9 mouse cellular contexts compared by ENCODE assay signal in genomic region chr14:102216581-102217368, GRCm38 (mm10).
DNase-seq lines count a peak whose midpoint lies in the region; ATAC-seq and TF ChIP-seq lines count a peak whose summit lies in the region.
"Had no signal": no experiment of that assay in that cellular context is flagged by ENCODE, and none has a peak within 500 bp of the region (broad histone marks: within the 10 kb centered on the region; RNA-seq: fewer than 3 reads in every experiment).

No protein-coding gene starts in this region.

- no peak for TF ChIP-seq CTCF in kidney, adult 2 months (conservative IDR thresholded peaks at IDR 0.05; ENCODE audit: insufficient read depth, insufficient read length, low read depth, low read length)

- no peaks in the 10 kb centered on the region for H3K36me3 ChIP-seq in midbrain, embryonic 11.5 days (ENCODE audit: control insufficient read depth, insufficient read depth, low read length)
- no peaks in the 10 kb centered on the region for H3K36me3 ChIP-seq in midbrain, embryonic 10.5 days
- no peaks in the 10 kb centered on the region for H3K36me3 ChIP-seq in kidney, adult 2 months (ENCODE audit: control insufficient read depth, insufficient read depth, low read length)

- no peak overlapping the region for H3K27ac ChIP-seq in midbrain, embryonic 11.5 days (ENCODE audit: low read depth, low read length)
- no peak overlapping the region for H3K27ac ChIP-seq in midbrain, embryonic 10.5 days (replicated peaks)
- H3K27ac ChIP-seq in kidney, adult 2 months (ENCODE audit: insufficient read depth, low read depth, low read length) = no peak overlapping the region

- DNase-seq in midbrain, embryonic 11.5 days (ENCODE audit: low spot score, missing footprints) = no peak
- DNase-seq in midbrain, embryonic 10.5 days (ENCODE audit: low spot score) = no peak
- DNase-seq in kidney, adult 2 months = peak; percentile 32
- peak; percentile 16 for DNase-seq in left cerebral cortex, postnatal 4 days
- DNase-seq in thymus, postnatal 10 days (ENCODE audit: low spot score in 2 of 2) = no peak
- DNase-seq in MN1 (ENCODE audit: low spot score) = no peak
- DNase-seq in adrenal gland, postnatal 25 days = no peak

- no peak for TF ChIP-seq POLR2A in kidney, adult 2 months (IDR thresholded peaks at IDR 0.05; ENCODE audit: low read depth, low read length)

- peak; percentile 87 for ATAC-seq in midbrain, embryonic 11.5 days (ENCODE audit: low FRiP score)
- no peak for ATAC-seq in megakaryocyte progenitor cell, adult 5-6 weeks (replicated peaks; ENCODE audit: poor library complexity)

- no peak overlapping the region for H3K4me2 ChIP-seq in midbrain, embryonic 11.5 days

- H3K4me1 ChIP-seq in midbrain, embryonic 11.5 days (ENCODE audit: control insufficient read depth, insufficient read depth, low read length) = peaks cover 2% of the 10 kb centered on the region; the same call in 1 of the 2 replicates
- H3K4me1 ChIP-seq in midbrain, embryonic 10.5 days = peaks cover 16% of the 10 kb centered on the region
- H3K4me1 ChIP-seq in kidney, adult 2 months (ENCODE audit: control insufficient read depth, insufficient read depth, low read length) = no peaks in the 10 kb centered on the region

- no peak overlapping the region for H3K9ac ChIP-seq in midbrain, embryonic 11.5 days (ENCODE audit: low read length)

- intact Hi-C loops in left cerebral cortex, postnatal 4 days (cut with DNase I) = no loop called here

- no peaks in the 10 kb centered on the region for H3K9me3 ChIP-seq in midbrain, embryonic 11.5 days (ENCODE audit: control insufficient read depth, low read length)
- no peaks in the 10 kb centered on the region for H3K9me3 ChIP-seq in midbrain, embryonic 10.5 days (replicated peaks)

- no peak overlapping the region for H3K4me3 ChIP-seq in midbrain, embryonic 11.5 days (ENCODE audit: low read depth, low read length)
- no peak overlapping the region for H3K4me3 ChIP-seq in midbrain, embryonic 10.5 days
- H3K4me3 ChIP-seq in kidney, adult 2 months (ENCODE audit: insufficient read depth, low read depth, low read length) = no peak overlapping the region
- H3K4me3 ChIP-seq: erythroblast, embryonic 14.5 days had no signal

- 51% methylated on average over 7 of the region's 7 CpGs for WGBS in midbrain, embryonic 11.5 days
- 66% methylated on average over 7 of the region's 7 CpGs for WGBS in midbrain, embryonic 10.5 days
- WGBS in kidney, adult 2 months = 41% methylated on average over 7 of the region's 7 CpGs

- no peaks in the 10 kb centered on the region for H3K27me3 ChIP-seq in midbrain, embryonic 11.5 days (ENCODE audit: control insufficient read depth, insufficient read depth, low read length)
- no peaks in the 10 kb centered on the region for H3K27me3 ChIP-seq in midbrain, embryonic 10.5 days (ENCODE audit: low read depth, poor library complexity, severe bottlenecking)
- H3K27me3 ChIP-seq in kidney, adult 2 months (replicated peaks; ENCODE audit: control insufficient read depth, insufficient read depth, low read length) = no peaks in the 10 kb centered on the region

Comparison
In these comparisons a context has a peak if more than half of its experiments do, and no peak if none do; other contexts are left out.
1. DNase-seq: peak in kidney, adult 2 months (single experiment) and left cerebral cortex, postnatal 4 days (single experiment); none in midbrain, embryonic 11.5 days (single experiment), midbrain, embryonic 10.5 days (single experiment), thymus, postnatal 10 days (0 of 2), MN1 (single experiment) and adrenal gland, postnatal 25 days (single experiment).